Mouse (Mus musculus): ENCODE results near the gene Tbca.

GRCm38 (mm10) chr13:94838047-94838720 is 49.5 kb downstream of the Tbca start:
- TF ChIP-seq CTCF (IDR thresholded peaks at IDR 0.05; ENCODE audit: borderline replicate concordance, extremely low read depth, insufficient read depth, insufficient read length) (no peak), POLR2A (IDR thresholded peaks at IDR 0.05; ENCODE audit: borderline replicate concordance, extremely low read depth, insufficient read depth, insufficient read length, poor library complexity, severe bottlenecking) (no peak)
